Mouse (Mus musculus) embryonic fibroblast, embryonic 13.5 days (primary cell): Measurements from ENCODE around the gene Nub1. TPM values are rescaled to one million over a fixed set of nuclear protein-coding genes. Genes with fewer than 3 reads are reported as not detected.

Source experiments
- H3K27ac ChIP-seq: 2 replicates; pipeline ENCODE4 v1.5.1; 2012; ENCODE audit warnings: low read length, control low read depth, inconsistent platforms; ENCODE audit not compliant: insufficient read depth
- H3K4me1 ChIP-seq: 2 replicates; pipeline ENCODE4 v1.6.1; 2011; ENCODE audit warnings: low read length; ENCODE audit not compliant: control insufficient read depth, insufficient read depth
- H3K4me3 ChIP-seq: 2 replicates; pipeline ENCODE4 v1.5.1; 2011; ENCODE audit warnings: mild to moderate bottlenecking, control low read depth, low read length; ENCODE audit not compliant: insufficient read depth
- CTCF ChIP-seq: IDR thresholded peaks from 2 replicates; pipeline ENCODE4 v1.5.1; 2011; ENCODE audit warnings: mild to moderate bottlenecking, control low read depth, low read length, moderate library complexity, borderline replicate concordance; ENCODE audit not compliant: insufficient read depth
- POLR2A ChIP-seq: IDR thresholded peaks from 2 replicates; pipeline ENCODE4 v1.6.1; 2011; ENCODE audit warnings: low read depth, mild to moderate bottlenecking, control low read depth, low read length, moderate library complexity
- polyA plus RNA-seq: library from polyadenylated mRNA; stranded (reverse); fragments of >200 nt; gene quantifications from 2 replicates; pipeline ENCODE4 v1.2.4, GENCODE M21; 2011; ENCODE audit warnings: low read depth; ENCODE audit not compliant: missing spikeins, insufficient read length

The Nub1 gene
- polyA plus RNA-seq, 1 experiment: 49.5 TPM

DNA sequence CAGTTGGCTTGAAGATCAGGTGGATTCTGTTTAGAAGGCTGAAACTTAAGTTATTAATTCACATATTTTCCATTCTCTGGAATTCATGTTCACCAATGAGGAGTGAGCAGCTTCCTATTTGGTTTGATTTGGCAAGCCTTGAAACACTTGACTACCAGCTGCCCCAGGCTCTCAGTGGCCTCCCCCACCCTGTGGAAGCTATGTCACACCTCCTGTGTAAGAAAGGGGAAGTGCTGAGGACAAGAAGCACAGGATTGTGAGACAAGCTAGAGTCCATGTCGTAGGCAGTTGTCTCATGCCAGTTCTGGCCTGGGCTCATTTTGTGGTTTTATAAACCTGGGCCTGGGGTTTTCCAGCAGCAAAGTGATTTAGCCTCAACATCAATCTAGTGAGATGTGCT lies 2.4 kb downstream of the Nub1 start:
- no peak overlapping the region for H3K4me3 ChIP-seq
- peaks cover 8% of the 10 kb centered on the region; the same call in 1 of the 2 replicates for H3K4me1 ChIP-seq
- no peak for TF ChIP-seq POLR2A
- TF ChIP-seq CTCF: no peak
- H3K27ac ChIP-seq: no peak overlapping the region

DNA sequence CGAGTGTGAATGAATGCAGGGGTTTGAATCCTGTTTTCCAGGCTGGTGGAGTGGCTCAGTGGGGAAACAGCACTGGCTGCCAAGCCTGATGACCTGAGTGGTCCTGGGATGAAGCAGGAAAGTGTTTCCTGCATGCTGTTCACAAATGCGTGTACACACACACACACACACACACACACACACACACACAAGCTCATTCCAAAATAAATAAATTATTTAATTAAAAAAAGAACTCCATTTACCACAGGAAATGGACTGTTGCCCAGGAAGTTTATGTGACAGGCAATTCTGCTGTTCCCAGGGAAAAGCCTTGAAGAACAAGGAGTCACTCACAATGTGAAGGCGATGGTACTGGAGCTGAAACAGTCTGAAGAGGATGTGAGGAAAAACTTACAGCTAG lies 11.4 kb downstream of the Nub1 start:
- TF ChIP-seq POLR2A (no peak), CTCF (no peak)
- no peak overlapping the region for H3K27ac ChIP-seq
- H3K4me3 ChIP-seq: no peak overlapping the region
- H3K4me1 ChIP-seq: no peaks in the 10 kb centered on the region

DNA sequence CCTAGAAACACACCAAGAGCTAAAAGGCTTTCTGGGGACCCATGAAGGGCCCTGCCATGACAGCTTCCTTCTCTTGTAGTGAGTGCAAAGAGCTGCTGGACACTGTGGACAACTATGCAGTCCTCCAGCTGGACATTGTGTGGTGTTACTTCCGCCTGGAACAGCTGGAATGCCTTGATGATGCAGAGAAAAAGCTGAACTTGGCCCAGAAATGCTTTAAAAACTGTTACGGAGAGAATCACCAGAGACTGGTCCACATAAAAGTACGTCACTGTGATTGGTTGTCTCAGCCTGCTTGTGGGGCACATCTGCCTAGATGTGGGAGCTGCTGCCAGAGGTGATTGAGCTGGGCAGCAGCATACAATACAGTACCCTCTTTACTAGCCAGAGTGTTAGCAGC lies 15.9 kb downstream of the Nub1 start:
- no peak for TF ChIP-seq CTCF
- TF ChIP-seq POLR2A: no peak
- H3K27ac ChIP-seq: no peak overlapping the region
- H3K4me1 ChIP-seq: 0 out of 2 replicates have a peak, but pooled peaks cover 2% of the 10 kb centered on the region
- H3K4me3 ChIP-seq: no peak overlapping the region

DNA sequence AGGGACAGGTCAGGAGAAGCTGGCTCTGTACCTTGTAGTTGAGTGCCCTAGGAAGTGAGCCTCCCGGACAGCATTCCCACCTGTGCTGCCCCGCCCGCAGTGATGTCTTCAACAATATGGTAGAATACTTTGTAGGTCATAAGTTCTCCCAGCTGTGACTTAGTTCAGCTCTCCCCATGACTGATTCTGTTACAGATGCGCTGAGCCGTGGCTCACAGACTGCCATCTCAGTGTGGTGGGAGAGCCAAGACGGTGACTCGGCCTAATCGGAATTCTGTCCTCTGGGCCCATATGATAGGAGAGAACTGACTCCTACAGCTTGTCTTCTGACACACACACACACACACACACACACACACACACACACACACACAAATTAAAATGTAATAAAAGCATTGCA lies 19.3 kb downstream of the Nub1 start:
- H3K4me1 ChIP-seq: 0 out of 2 replicates have a peak, but pooled peaks cover 2% of the 10 kb centered on the region
- H3K4me3 ChIP-seq: no peak overlapping the region
- TF ChIP-seq POLR2A (no peak), CTCF (no peak)
- peak overlapping the region; percentile 5; the same call in 1 of the 2 replicates for H3K27ac ChIP-seq

DNA sequence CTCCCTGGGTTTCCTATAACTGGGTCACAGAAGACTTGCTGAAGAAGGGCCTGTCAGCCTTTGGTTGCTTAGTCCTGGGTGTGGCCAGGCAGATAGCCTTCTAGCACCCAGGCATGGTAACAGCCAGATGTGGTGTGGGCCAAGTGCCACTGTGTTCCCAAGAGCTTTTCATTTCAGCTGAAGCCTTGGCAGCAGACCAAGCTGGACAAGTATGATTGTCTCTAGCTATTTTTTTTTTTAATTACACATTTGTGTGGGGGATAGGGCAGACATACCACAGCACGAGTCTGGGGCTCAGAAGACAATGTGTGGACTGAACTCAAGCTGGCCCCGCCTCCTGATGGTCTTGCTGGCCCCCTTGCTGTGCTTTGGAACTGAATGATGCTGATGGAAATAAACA lies 24.6 kb downstream of the Nub1 start:
- TF ChIP-seq CTCF (no peak), POLR2A (no peak)
- no peaks in the 10 kb centered on the region for H3K4me1 ChIP-seq
- no peak overlapping the region for H3K27ac ChIP-seq
- H3K4me3 ChIP-seq: no peak overlapping the region

DNA sequence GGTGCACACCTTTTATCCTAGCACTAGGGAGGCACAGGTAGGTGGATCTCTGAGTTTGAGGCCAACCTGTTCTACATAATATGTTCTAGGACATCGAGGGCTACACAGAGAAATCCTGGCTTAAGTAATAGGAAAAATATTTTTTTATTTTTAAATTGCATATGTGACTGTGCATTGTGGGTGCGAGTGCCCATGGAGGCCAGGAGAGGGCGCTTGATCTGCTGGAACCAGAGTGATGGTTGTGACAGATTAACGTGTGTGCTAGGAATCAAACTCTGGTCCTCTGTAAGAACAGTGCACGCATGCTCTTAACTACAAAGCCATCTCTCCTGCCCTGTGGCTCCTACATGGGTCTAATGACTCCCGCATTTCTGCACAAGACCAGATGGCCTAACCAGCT lies 26.3 kb downstream of the Nub1 start:
- Histone ChIP-seq H3K27ac (no peak overlapping the region), H3K4me3 (no peak overlapping the region), H3K4me1 (no peaks in the 10 kb centered on the region)
- no peak for TF ChIP-seq POLR2A
- TF ChIP-seq CTCF: no peak

DNA sequence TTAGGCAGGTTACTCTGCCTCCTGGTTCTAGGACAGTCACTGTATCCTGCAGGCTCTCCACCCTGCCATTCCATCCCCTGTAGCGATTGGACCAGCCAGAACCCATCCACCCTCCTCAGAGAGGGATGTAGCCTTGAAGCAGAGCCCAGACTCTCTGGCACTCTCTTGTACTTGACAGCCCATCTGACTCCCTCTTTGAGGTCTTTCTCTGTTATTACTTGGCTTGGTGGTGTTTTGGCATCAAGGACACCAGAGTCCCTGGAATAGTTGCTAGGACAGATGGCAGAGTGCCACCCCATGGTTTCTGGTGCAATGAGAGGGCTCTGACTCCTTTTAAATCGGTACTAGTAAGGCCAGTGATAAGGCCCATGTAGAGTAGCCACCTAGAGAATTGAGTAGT lies 27.9 kb downstream of the Nub1 start:
- Histone ChIP-seq H3K27ac (no peak overlapping the region), H3K4me1 (no peaks in the 10 kb centered on the region)
- no peak for TF ChIP-seq CTCF
- TF ChIP-seq POLR2A: no peak

DNA sequence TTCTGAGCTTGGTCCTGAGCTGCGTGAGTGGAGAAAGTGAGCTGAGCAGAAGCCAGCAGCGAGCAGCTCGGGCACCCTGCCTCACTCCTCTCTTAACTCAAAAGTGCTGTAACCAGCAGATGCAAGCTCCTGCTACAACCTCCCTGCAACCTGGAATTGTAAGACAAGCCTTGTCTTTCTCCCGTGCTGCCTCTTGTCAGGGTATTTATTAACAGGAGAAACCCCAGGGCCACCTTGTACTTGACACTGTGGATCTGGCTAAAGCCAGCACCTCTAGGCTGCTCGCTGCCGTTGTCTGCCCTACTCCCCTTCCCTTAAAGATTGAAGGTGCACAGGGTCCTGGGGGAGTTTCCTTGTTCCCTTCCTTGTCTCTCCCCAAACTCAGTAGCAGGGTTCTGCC lies 28.7 kb downstream of the Nub1 start:
- Histone ChIP-seq H3K4me3 (no peak overlapping the region), H3K27ac (no peak overlapping the region), H3K4me1 (no peaks in the 10 kb centered on the region)
- TF ChIP-seq POLR2A (no peak), CTCF (no peak)

More for the DNA sequence above, 27.9 kb downstream of the Nub1 start:
- H3K4me3 ChIP-seq: no peak overlapping the region

DNA sequence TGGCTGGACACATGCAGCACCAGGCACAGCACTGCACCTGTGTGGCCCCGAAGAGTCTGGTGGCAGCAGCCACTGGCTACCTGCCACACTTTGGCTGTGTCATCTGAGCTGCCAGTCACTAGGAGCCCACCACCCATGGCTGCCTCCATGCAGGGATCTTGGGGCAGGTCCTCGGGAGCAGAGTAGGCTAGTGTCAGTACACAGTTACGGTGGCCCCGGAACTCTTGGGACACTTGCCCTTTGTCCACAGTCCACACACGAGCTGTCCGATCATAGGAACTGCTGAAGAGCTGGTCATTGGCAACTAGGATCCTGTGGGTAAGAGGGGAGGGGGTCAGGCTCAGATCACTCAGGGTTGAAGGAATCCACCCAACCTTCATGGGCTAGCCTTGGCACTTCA lies 32.7 kb downstream of the Nub1 start:
- TF ChIP-seq POLR2A: no peak
- no peaks in the 10 kb centered on the region for H3K4me1 ChIP-seq
- H3K27ac ChIP-seq: no peak overlapping the region
- H3K4me3 ChIP-seq: no peak overlapping the region

DNA sequence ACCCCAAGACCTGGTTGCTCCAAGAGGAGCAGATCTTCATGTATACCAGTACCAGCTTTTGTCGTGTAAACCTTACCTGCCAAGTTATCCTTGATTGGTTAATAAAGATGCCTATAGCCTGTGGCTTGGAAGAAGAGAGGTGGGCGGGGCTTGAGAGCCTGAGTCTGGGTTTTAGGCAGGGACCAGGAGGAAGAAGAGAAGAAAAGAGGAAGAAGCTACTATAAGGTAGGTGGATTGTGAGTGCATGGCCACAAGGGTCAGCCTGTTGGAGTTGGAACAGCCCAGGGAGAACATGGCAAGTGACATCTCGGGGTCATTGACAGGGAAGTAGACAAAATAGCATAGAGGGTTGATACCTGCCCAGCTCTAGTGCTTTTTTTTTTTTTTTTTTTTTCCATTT lies 34.5 kb downstream of the Nub1 start:
- H3K4me3 ChIP-seq: no peak overlapping the region
- H3K27ac ChIP-seq: no peak overlapping the region
- no peak for TF ChIP-seq CTCF
- TF ChIP-seq POLR2A: no peak
- no peaks in the 10 kb centered on the region for H3K4me1 ChIP-seq
